Mouse (Mus musculus) liver, adult 2 months (tissue): ENCODE measurements around the gene Tldc2.

Experiments used
- CTCF ChIP-seq: fragments of 200-500 bp; IDR thresholded peaks from 2 replicates; pipeline ENCODE4 v1.5.1; 2011; ENCODE audit warnings: low read depth, low read length, control low read depth
- POLR2A ChIP-seq: fragments of 200-500 bp; IDR thresholded peaks from 2 replicates; pipeline ENCODE4 v1.6.1; 2011; ENCODE audit warnings: low read length, control low read depth; ENCODE audit not compliant: insufficient read depth; ENCODE audit errors: extremely low read depth

- TF ChIP-seq POLR2A, result no peak
- TF ChIP-seq CTCF, result no peak
Measured at GRCm38 (mm10) chr2:157136646-157137045, 49.8 kb downstream of the Tldc2 start.
